Mouse (Mus musculus): Measurements from ENCODE around the gene Nthl1.
"Not testable (repeated sequence)": the region's sequence is repeated elsewhere in the genome, so short reads cannot be mapped to it uniquely, and the experiment has no call there.

The Nthl1 gene

GRCm38 (mm10) chr17:24651835-24652234, 19.4 kb downstream of the Nthl1 start:
- DNase-seq: peak; percentile 90

GRCm38 (mm10) chr17:24653967-24654710, 21.7 kb downstream of the Nthl1 start:
- DNase-seq: peak; percentile 96

- DNase-seq: no peak
Observed at GRCm38 (mm10) chr17:24654969-24655368, 22.5 kb downstream of the Nthl1 start.

GRCm38 (mm10) chr17:24658017-24658758, 25.7 kb downstream of the Nthl1 start, which contains the start of gene Npw:
Gene Npw, minus strand, starts transcription at chr17:24658457.
- peak; percentile 90 for DNase-seq

GRCm38 (mm10) chr17:24667011-24667410, 34.5 kb downstream of the Nthl1 start:
- not testable (repeated sequence) for DNase-seq

GRCm38 (mm10) chr17:24667416-24667815, 34.9 kb downstream of the Nthl1 start:
- DNase-seq: peak; percentile 94

- DNase-seq: not testable (repeated sequence)
Observed at GRCm38 (mm10) chr17:24669214-24669544, 36.7 kb downstream of the Nthl1 start.

GRCm38 (mm10) chr17:24669545-24670245, 37.2 kb downstream of the Nthl1 start, which contains the start of gene Zfp598:
Gene Zfp598, plus strand, starts transcription at chr17:24669687.
- DNase-seq: peak; percentile 99

GRCm38 (mm10) chr17:24670246-24670844, 37.9 kb downstream of the Nthl1 start:
- DNase-seq: peak; percentile 82

GRCm38 (mm10) chr17:24671346-24671745, 38.9 kb downstream of the Nthl1 start:
- DNase-seq: peak; percentile 91

- DNase-seq: peak; percentile 98
Observed at GRCm38 (mm10) chr17:24672141-24672540, 39.7 kb downstream of the Nthl1 start.

GRCm38 (mm10) chr17:24674277-24674676, 41.8 kb downstream of the Nthl1 start:
- peak; percentile 88 for DNase-seq

GRCm38 (mm10) chr17:24676187-24676586, 43.7 kb downstream of the Nthl1 start:
- DNase-seq: peak; percentile 94

- DNase-seq: peak; percentile 86
Observed at GRCm38 (mm10) chr17:24676877-24677276, 44.4 kb downstream of the Nthl1 start.

- peak; percentile 88 for DNase-seq
Observed at GRCm38 (mm10) chr17:24677500-24678080, 45.1 kb downstream of the Nthl1 start.

GRCm38 (mm10) chr17:24686514-24686913, 54.0 kb downstream of the Nthl1 start:
- peak; percentile 92 for DNase-seq

- DNase-seq: peak; percentile 96
Observed at GRCm38 (mm10) chr17:24687146-24687595, 54.7 kb downstream of the Nthl1 start.

GRCm38 (mm10) chr17:24687599-24687998, 55.1 kb downstream of the Nthl1 start:
- DNase-seq: peak; percentile 79
